Mouse (Mus musculus): Measurements from ENCODE around the gene Prr12. TPM values are rescaled to one million over a fixed set of nuclear protein-coding genes. Genes with fewer than 3 reads are reported as not detected.
A peak's percentile ranks its signal among the peaks of the same experiment; 100 is the strongest.
"Not testable (repeated sequence)": the region's sequence is repeated elsewhere in the genome, so short reads cannot be mapped to it uniquely, and the experiment has no call there.

Gene Prr12
- polyA plus RNA-seq, 1 experiment from 2014 or later, result 5.6 TPM

DNA sequence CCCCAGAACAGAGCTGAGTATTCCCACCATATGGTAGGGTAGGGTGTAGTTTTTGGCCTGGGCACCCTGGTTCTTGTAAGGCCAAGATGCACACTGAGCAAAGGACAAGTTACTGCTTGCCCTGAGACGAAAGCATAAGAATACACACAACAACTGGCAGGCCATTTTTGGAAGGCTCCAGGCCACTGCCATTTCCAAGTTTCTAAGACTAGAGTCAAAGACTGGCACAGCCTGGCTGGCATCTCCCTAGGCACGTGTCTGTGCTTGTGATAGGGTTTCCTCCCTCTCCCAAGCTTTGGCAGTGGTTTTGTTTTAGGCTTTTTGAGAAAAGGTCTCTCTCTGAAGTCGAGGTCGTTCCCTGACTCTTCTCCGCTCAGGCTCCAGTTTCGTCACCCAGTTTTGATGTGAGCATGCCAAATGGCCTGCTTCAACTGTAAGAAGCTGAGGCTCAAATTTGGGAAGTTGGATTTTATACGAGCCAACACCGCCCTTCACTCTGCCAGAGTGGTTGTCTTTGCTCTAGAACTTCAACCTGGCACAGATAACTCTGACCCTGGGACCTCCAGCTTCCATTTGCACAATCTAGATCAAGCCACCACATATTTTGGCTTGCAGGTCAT lies 27.0 kb downstream of the Prr12 start:
- no peak for ATAC-seq (replicated peaks; ENCODE audit: extremely low read depth, insufficient read depth, low FRiP score)
- no peak overlapping the region for H3K4me3 ChIP-seq (ENCODE audit: low read length)
- H3K4me2 ChIP-seq (ENCODE audit: low read depth, low read length), result no peak overlapping the region
- H3K27me3 ChIP-seq (ENCODE audit: control insufficient read depth, insufficient read depth, low read length), result no peaks in the 10 kb centered on the region
- no peak overlapping the region for H3K9ac ChIP-seq (ENCODE audit: low read length)
- no peaks in the 10 kb centered on the region for H3K4me1 ChIP-seq (ENCODE audit: control insufficient read depth, insufficient read depth, low read length)
- H3K36me3 ChIP-seq (ENCODE audit: control insufficient read depth, insufficient read depth), result peaks cover 34% of the 10 kb centered on the region
- H3K27ac ChIP-seq (ENCODE audit: low read length), result no peak overlapping the region
- 71% methylated on average over 8 of the region's 8 CpGs for WGBS
- no peaks in the 10 kb centered on the region for H3K9me3 ChIP-seq (replicated peaks; ENCODE audit: control insufficient read depth, low read length)

- Histone ChIP-seq H3K9ac (ENCODE audit: low read length) (no peak overlapping the region), H3K27me3 (ENCODE audit: control insufficient read depth, insufficient read depth, low read length) (no peaks in the 10 kb centered on the region), H3K4me1 (ENCODE audit: control insufficient read depth, insufficient read depth, low read length) (no peaks in the 10 kb centered on the region), H3K9me3 (replicated peaks; ENCODE audit: control insufficient read depth, low read length) (no peaks in the 10 kb centered on the region), H3K36me3 (ENCODE audit: control insufficient read depth, insufficient read depth) (peaks cover 26% of the 10 kb centered on the region), H3K27ac (ENCODE audit: low read length) (no peak overlapping the region), H3K4me3 (ENCODE audit: low read length) (no peak overlapping the region), H3K4me2 (ENCODE audit: low read depth, low read length) (no peak overlapping the region)
- 86% methylated on average over 15 of the region's 15 CpGs for WGBS
- ATAC-seq (replicated peaks; ENCODE audit: extremely low read depth, insufficient read depth, low FRiP score), result no peak
Measured at GRCm38 (mm10) chr7:45024281-45025248, 28.1 kb downstream of the Prr12 start.

GRCm38 (mm10) chr7:45023711-45024110 lies 29.0 kb downstream of the Prr12 start:
- not testable (repeated sequence) for H3K9me3 ChIP-seq (replicated peaks; ENCODE audit: control insufficient read depth, low read length); H3K4me2 ChIP-seq (ENCODE audit: low read depth, low read length); H3K4me1 ChIP-seq (ENCODE audit: control insufficient read depth, insufficient read depth, low read length); H3K9ac ChIP-seq (ENCODE audit: low read length); H3K27me3 ChIP-seq (ENCODE audit: control insufficient read depth, insufficient read depth, low read length); H3K4me3 ChIP-seq (ENCODE audit: low read length); H3K27ac ChIP-seq (ENCODE audit: low read length); ATAC-seq (replicated peaks; ENCODE audit: extremely low read depth, insufficient read depth, low FRiP score)
- H3K36me3 ChIP-seq (ENCODE audit: control insufficient read depth, insufficient read depth), result peaks cover 22% of the 10 kb centered on the region
- 68% methylated on average over 5 of the region's 5 CpGs for WGBS

DNA sequence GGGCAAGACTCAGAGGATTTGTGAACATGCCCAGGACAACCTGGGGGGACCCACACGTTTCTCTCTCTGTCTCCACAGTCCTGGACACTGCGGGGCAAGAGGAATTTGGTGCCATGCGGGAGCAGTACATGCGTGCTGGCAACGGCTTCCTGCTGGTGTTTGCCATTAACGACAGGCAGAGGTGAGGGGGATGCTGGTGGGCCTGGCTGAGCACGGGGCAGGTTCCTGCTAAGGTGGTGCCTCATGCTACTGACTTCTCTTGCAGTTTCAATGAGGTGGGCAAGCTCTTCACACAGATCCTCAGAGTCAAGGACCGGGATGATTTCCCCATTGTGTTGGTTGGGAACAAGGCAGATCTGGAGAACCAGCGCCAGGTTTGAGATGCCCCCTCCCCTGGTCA lies 32.5 kb downstream of the Prr12 start:
- no peaks in the 10 kb centered on the region for H3K27me3 ChIP-seq (ENCODE audit: control insufficient read depth, insufficient read depth, low read length)
- no peak for ATAC-seq (replicated peaks; ENCODE audit: extremely low read depth, insufficient read depth, low FRiP score)
- no peak overlapping the region for H3K27ac ChIP-seq (ENCODE audit: low read length)
- no peak overlapping the region for H3K9ac ChIP-seq (ENCODE audit: low read length)
- no peaks in the 10 kb centered on the region for H3K9me3 ChIP-seq (replicated peaks; ENCODE audit: control insufficient read depth, low read length)
- no peak overlapping the region for H3K4me3 ChIP-seq (ENCODE audit: low read length)
- H3K4me1 ChIP-seq (ENCODE audit: control insufficient read depth, insufficient read depth, low read length), result peaks cover 11% of the 10 kb centered on the region
- 63% methylated on average over 9 of the region's 9 CpGs for WGBS
- H3K36me3 ChIP-seq (ENCODE audit: control insufficient read depth, insufficient read depth), result peaks cover 4% of the 10 kb centered on the region
- no peak overlapping the region for H3K4me2 ChIP-seq (ENCODE audit: low read depth, low read length)

- WGBS, result 28% methylated on average over 8 of the region's 8 CpGs
Measured at GRCm38 (mm10) chr7:45019031-45019571, 33.6 kb downstream of the Prr12 start.

GRCm38 (mm10) chr7:45017242-45018061 lies 35.2 kb downstream of the Prr12 start, which contains the start of gene Rras:
Gene Rras, plus strand, starts transcription at chr7:45017961.
- Histone ChIP-seq H3K27ac (ENCODE audit: low read length) (peak within 1 kb of the TSS; percentile 99), H3K9me3 (replicated peaks; ENCODE audit: control insufficient read depth, low read length) (no peaks in the 10 kb centered on the region), H3K36me3 (ENCODE audit: control insufficient read depth, insufficient read depth) (peaks cover 8% of the 10 kb centered on the region), H3K4me3 (ENCODE audit: low read length) (peak within 1 kb of the TSS; percentile 72), H3K4me1 (ENCODE audit: control insufficient read depth, insufficient read depth, low read length) (peaks cover 19% of the 10 kb centered on the region), H3K9ac (ENCODE audit: low read length) (peak within 1 kb of the TSS; percentile 84), H3K4me2 (ENCODE audit: low read depth, low read length) (peak within 1 kb of the TSS; percentile 75), H3K27me3 (ENCODE audit: control insufficient read depth, insufficient read depth, low read length) (no peaks in the 10 kb centered on the region)
- under 1% methylated on average over 36 of the region's 36 CpGs for WGBS
- ATAC-seq (replicated peaks; ENCODE audit: extremely low read depth, insufficient read depth, low FRiP score), result peak; percentile 88

More at GRCm38 (mm10) chr7:45019031-45019571, 33.6 kb downstream of the Prr12 start:
- H3K4me2 ChIP-seq (ENCODE audit: low read depth, low read length), result peak overlapping the region; percentile 71
- H3K9me3 ChIP-seq (replicated peaks; ENCODE audit: control insufficient read depth, low read length), result no peaks in the 10 kb centered on the region
- H3K27ac ChIP-seq (ENCODE audit: low read length), result peak overlapping the region; percentile 99
- ATAC-seq (replicated peaks; ENCODE audit: extremely low read depth, insufficient read depth, low FRiP score), result no peak
- no peaks in the 10 kb centered on the region for H3K27me3 ChIP-seq (ENCODE audit: control insufficient read depth, insufficient read depth, low read length)
- H3K9ac ChIP-seq (ENCODE audit: low read length), result peak overlapping the region; percentile 84
- peak overlapping the region; percentile 72 for H3K4me3 ChIP-seq (ENCODE audit: low read length)
- peaks cover 4% of the 10 kb centered on the region for H3K36me3 ChIP-seq (ENCODE audit: control insufficient read depth, insufficient read depth)
- peaks cover 19% of the 10 kb centered on the region for H3K4me1 ChIP-seq (ENCODE audit: control insufficient read depth, insufficient read depth, low read length)

GRCm38 (mm10) chr7:45016761-45017160 lies 35.9 kb downstream of the Prr12 start:
- Histone ChIP-seq H3K27me3 (ENCODE audit: control insufficient read depth, insufficient read depth, low read length) (no peaks in the 10 kb centered on the region), H3K4me1 (ENCODE audit: control insufficient read depth, insufficient read depth, low read length) (peaks cover 19% of the 10 kb centered on the region), H3K4me3 (ENCODE audit: low read length) (peak overlapping the region; percentile 72), H3K9ac (ENCODE audit: low read length) (peak overlapping the region; percentile 75), H3K36me3 (ENCODE audit: control insufficient read depth, insufficient read depth) (peaks cover 15% of the 10 kb centered on the region), H3K4me2 (ENCODE audit: low read depth, low read length) (peak overlapping the region; percentile 75), H3K9me3 (replicated peaks; ENCODE audit: control insufficient read depth, low read length) (no peaks in the 10 kb centered on the region), H3K27ac (ENCODE audit: low read length) (peak overlapping the region; percentile 99)
- no peak for ATAC-seq (replicated peaks; ENCODE audit: extremely low read depth, insufficient read depth, low FRiP score)
- under 1% methylated on average over 4 of the region's 4 CpGs for WGBS

DNA sequence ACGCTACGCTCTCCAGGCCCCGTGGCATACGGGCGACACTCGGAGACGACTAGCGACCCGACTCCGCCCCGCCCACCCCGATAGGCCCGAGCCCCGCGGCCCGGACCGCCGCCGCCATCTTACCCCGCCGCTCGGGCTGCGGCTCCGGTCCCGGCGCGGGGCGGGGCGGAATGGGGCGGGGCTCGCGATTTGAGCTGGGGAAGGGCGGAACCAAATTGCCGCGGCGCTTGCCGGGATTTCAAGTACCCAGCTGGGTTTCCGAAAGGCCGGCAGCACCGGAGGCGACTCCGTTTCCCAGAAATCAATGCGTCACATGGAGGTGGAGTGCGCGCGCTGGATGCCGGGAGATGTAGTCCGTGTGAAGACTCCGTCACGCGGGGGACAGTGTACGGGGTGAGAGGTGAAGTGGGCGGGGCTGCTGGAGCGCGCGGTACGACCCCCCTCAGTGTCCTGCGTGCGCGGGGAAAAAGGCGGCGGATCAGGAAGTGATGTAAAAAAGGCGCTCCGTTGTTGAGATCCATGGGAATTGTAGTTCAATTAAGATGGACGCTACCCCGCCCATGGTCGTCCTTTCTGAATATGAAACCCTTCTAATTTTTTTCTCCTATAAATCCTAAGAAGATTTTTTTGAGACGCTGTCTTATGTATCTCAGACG lies 36.6 kb downstream of the Prr12 start, which contains the start of gene Scaf1:
Scaf1 (minus strand) TSS at position 407 of the 656 bp plus-strand sequence.
- H3K27me3 ChIP-seq (ENCODE audit: control insufficient read depth, insufficient read depth, low read length), result no peaks in the 10 kb centered on the region
- peak; percentile 81 for ATAC-seq (replicated peaks; ENCODE audit: extremely low read depth, insufficient read depth, low FRiP score)
- peak within 1 kb of the TSS; percentile 77 for H3K4me2 ChIP-seq (ENCODE audit: low read depth, low read length)
- H3K4me1 ChIP-seq (ENCODE audit: control insufficient read depth, insufficient read depth, low read length), result peaks cover 19% of the 10 kb centered on the region
- peak within 1 kb of the TSS; percentile 89 for H3K4me3 ChIP-seq (ENCODE audit: low read length)
- H3K9ac ChIP-seq (ENCODE audit: low read length), result peak within 1 kb of the TSS; percentile 97
- peak within 1 kb of the TSS; percentile 99 for H3K27ac ChIP-seq (ENCODE audit: low read length)
- under 1% methylated on average over 69 of the region's 69 CpGs for WGBS
- no peaks in the 10 kb centered on the region for H3K9me3 ChIP-seq (replicated peaks; ENCODE audit: control insufficient read depth, low read length)
- H3K36me3 ChIP-seq (ENCODE audit: control insufficient read depth, insufficient read depth), result peaks cover 17% of the 10 kb centered on the region

All from heart, embryonic 16.5 days (tissue).